Mouse (Mus musculus) retina, adult 2 months (tissue): ENCODE measurements around the gene Srsf3.

Source experiments
- DNase-seq: peaks from one replicate; pipeline ENCODE4 v3.0.0-alpha.2; 2012; ENCODE audit warnings: low read depth, low spot score

Gene Srsf3

DNA sequence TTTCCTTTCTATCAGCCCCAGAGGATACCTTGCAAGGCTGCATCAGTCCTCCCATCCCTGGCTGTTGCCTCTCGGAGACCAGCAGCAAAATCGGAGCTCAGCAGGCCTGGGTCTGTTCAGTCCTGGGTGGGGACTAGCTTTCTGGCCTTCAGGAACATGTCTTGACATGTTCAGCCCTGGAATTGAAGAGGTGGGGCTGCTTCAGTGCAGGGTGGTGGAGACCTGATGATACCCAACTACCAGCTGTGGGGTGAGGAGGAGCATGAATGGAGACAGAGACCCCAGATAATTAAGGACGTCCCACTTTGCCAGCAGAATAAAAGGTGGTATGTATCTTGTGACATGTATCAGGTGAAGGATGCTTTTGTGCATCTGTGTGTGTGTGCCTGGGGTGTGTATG, 58.3 kb downstream of the Srsf3 start, which contains the start of gene Cdkn1a:
Gene Cdkn1a, plus strand, starts transcription at position 201 of the 400 bp plus-strand sequence.
- no peak for DNase-seq

- no peak for DNase-seq
These were observed 59.0 kb downstream of the Srsf3 start for GRCm38 (mm10) chr17:29091348-29091944.

- no peak for DNase-seq
These were observed 60.1 kb downstream of the Srsf3 start for GRCm38 (mm10) chr17:29092497-29092896.
